Mouse (Mus musculus) heart, embryonic 13.5 days (tissue): ENCODE measurements around the gene Runx1. TPM values are rescaled to one million over a fixed set of nuclear protein-coding genes. Genes with fewer than 3 reads are reported as not detected.
A peak's percentile ranks its signal among the peaks of the same experiment; 100 is the strongest.

Experiments
- ATAC-seq: fragments of 200-750 bp; cut with Nextera tagmentation; 2 replicates; pipeline ENCODE4 v1.8.0; 2017; ENCODE audit warnings: moderate TSS enrichment; ENCODE audit not compliant: insufficient number of reproducible peaks, low FRiP score, low TSS enrichment; ENCODE audit errors: extremely low read depth
- H3K27ac ChIP-seq: fragments of 300-500 bp; sonication (generic); replicated peaks from 2 replicates; pipeline ENCODE4 v1.5.1; 2015; ENCODE audit warnings: moderate library complexity, mild to moderate bottlenecking, inconsistent platforms
- H3K27me3 ChIP-seq: fragments of 300-500 bp; sonication (generic); replicated peaks from 2 replicates; pipeline ENCODE4 v1.6.1; 2015; ENCODE audit warnings: mild to moderate bottlenecking, inconsistent platforms
- H3K36me3 ChIP-seq: fragments of 300-500 bp; sonication (generic); 2 replicates; pipeline ENCODE4 v1.6.1; 2015; ENCODE audit warnings: mild to moderate bottlenecking, inconsistent platforms
- H3K4me1 ChIP-seq: fragments of 300-500 bp; sonication (generic); 2 replicates; pipeline ENCODE4 v1.6.1; 2015; ENCODE audit warnings: inconsistent platforms
- H3K4me2 ChIP-seq: fragments of 300-500 bp; sonication (generic); 2 replicates; pipeline ENCODE4 v1.6.1; 2015; ENCODE audit warnings: inconsistent platforms, mild to moderate bottlenecking, moderate library complexity
- H3K4me3 ChIP-seq: fragments of 300-500 bp; sonication (generic); 2 replicates; pipeline ENCODE4 v1.5.1; 2015; ENCODE audit warnings: moderate library complexity, mild to moderate bottlenecking, inconsistent platforms
- H3K9ac ChIP-seq: fragments of 300-500 bp; sonication (generic); 2 replicates; pipeline ENCODE4 v1.6.1; 2015; ENCODE audit warnings: inconsistent platforms, mild to moderate bottlenecking, moderate library complexity
- H3K9me3 ChIP-seq: fragments of 300-500 bp; sonication (generic); 2 replicates; pipeline ENCODE4 v1.6.1; 2016; ENCODE audit warnings: inconsistent platforms
- WGBS: fragments of 180-500 bp; shearing (Covaris S2); methylation state at CpG from one replicate; pipeline ENCODE4 v1.1.7; 2015; ENCODE audit warnings: mixed read lengths; 5-methylcytosine and 5-hydroxymethylcytosine counted together
- polyA plus RNA-seq: library from polyadenylated mRNA; unstranded; fragments of >200 nt; fragmentation: Nextera tagmentation; extraction: Ambion mirVana; gene quantifications from 2 replicates; pipeline ENCODE4 v1.2.1, GENCODE M21; 2015

Gene Runx1
- polyA plus RNA-seq, 1 experiment from 2014 or later = 1.1 TPM

- H3K4me2 ChIP-seq = peak overlapping the region; percentile 21; the same call in 1 of the 2 replicates
- no peak overlapping the region for H3K27ac ChIP-seq
- peaks cover 17% of the 10 kb centered on the region for H3K4me1 ChIP-seq
- no peak for ATAC-seq
- WGBS = 16% methylated on average over 15 of the region's 15 CpGs
- no peaks in the 10 kb centered on the region for H3K36me3 ChIP-seq
- no peak overlapping the region for H3K9ac ChIP-seq
- no peak overlapping the region for H3K4me3 ChIP-seq
- H3K9me3 ChIP-seq = no peaks in the 10 kb centered on the region
- peaks cover 95% of the 10 kb centered on the region for H3K27me3 ChIP-seq
Measured at GRCm38 (mm10) chr16:92715599-92716483, 110.1 kb downstream of the Runx1 start.

- Histone ChIP-seq H3K4me2 (no peak overlapping the region), H3K9me3 (no peaks in the 10 kb centered on the region), H3K4me3 (no peak overlapping the region), H3K36me3 (no peaks in the 10 kb centered on the region), H3K9ac (no peak overlapping the region), H3K27me3 (peaks cover 84% of the 10 kb centered on the region), H3K4me1 (no peaks in the 10 kb centered on the region), H3K27ac (no peak overlapping the region)
- no peak for ATAC-seq
- 17% methylated on average over 1 of the region's 1 CpGs for WGBS
Measured at GRCm38 (mm10) chr16:92710161-92710560, 115.8 kb downstream of the Runx1 start.

GRCm38 (mm10) chr16:92708718-92709117 is 117.2 kb downstream of the Runx1 start:
- Histone ChIP-seq H3K4me3 (no peak overlapping the region), H3K4me2 (no peak overlapping the region), H3K9me3 (no peaks in the 10 kb centered on the region), H3K27ac (no peak overlapping the region), H3K9ac (no peak overlapping the region), H3K4me1 (no peaks in the 10 kb centered on the region), H3K27me3 (peaks cover 85% of the 10 kb centered on the region), H3K36me3 (no peaks in the 10 kb centered on the region)
- no peak for ATAC-seq
- 32% methylated on average over 4 of the region's 4 CpGs for WGBS

DNA sequence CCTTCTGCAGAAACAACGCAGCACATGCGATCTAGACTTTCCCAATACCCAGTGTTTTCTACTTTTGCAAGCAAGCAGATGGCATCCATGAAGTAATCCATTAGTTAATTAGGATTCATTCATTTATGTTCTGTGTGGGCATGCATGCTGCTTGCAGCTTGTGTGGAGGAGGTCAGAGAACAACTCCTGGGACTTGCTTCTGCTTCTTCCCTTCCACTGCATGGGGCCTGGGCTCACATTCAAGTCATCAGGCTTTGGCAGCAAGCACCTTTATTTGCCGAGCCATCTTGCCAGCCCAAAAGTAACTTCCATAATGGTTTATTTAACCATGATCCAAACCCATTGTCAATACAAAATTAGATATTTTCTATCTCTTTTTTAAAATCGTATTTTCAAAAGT is 118.2 kb downstream of the Runx1 start:
- Histone ChIP-seq H3K4me3 (no peak overlapping the region), H3K9me3 (no peaks in the 10 kb centered on the region), H3K4me2 (no peak overlapping the region), H3K27me3 (peaks cover 86% of the 10 kb centered on the region), H3K27ac (no peak overlapping the region), H3K9ac (no peak overlapping the region), H3K4me1 (no peaks in the 10 kb centered on the region), H3K36me3 (no peaks in the 10 kb centered on the region)
- WGBS = 75% methylated on average over 4 of the region's 4 CpGs
- ATAC-seq = no peak

GRCm38 (mm10) chr16:92707146-92707545 is 118.8 kb downstream of the Runx1 start:
- no peak for ATAC-seq
- H3K4me2 ChIP-seq = no peak overlapping the region
- no peak overlapping the region for H3K9ac ChIP-seq
- no peak overlapping the region for H3K27ac ChIP-seq
- no peaks in the 10 kb centered on the region for H3K9me3 ChIP-seq
- 53% methylated on average over 2 of the region's 2 CpGs for WGBS
- H3K27me3 ChIP-seq = peaks cover 86% of the 10 kb centered on the region
- no peaks in the 10 kb centered on the region for H3K36me3 ChIP-seq
- no peak overlapping the region for H3K4me3 ChIP-seq
- no peaks in the 10 kb centered on the region for H3K4me1 ChIP-seq

DNA sequence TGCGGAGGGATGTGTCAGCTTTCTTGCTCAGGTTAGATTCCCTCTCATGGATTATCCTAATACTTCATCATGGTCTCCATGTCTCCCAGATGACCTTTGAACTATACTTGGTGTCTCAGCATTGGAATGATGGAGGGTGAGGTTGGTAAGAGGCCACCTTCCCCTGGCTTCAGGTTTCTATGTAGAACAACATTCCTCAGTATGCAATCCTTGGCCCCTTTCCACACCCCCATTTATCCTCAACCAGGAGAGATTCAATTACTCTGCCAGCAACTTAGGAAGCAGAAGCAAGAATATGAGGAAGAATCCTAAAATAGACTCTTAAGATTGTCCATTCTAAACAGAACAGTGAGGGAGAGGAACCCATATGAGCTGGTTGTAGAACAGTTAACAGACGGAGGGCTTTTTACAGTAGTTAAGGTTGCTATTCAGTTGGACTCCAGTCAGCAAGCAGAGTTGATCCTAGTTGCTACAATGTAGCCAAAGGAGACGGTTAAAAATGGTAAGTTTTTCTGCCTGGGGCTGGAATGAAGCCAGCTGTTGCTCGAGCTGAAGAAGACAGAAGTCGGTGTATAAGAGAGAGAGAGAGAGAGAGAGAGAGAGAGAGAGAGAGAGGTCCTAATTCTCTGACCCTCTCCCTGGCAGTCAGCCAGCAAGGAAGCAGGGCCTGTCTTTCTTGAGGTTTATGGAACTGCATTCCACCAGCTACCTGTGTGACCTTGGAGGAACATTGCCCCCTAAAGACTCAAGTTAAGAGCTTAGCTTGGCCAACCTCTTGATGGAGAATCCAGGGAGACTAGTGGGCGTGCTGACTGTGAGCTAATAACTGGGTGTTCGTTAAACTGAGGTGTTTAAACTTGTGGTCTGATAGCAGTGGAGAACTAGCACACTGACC is 120.1 kb downstream of the Runx1 start:
- no peak overlapping the region for H3K4me3 ChIP-seq
- no peak for ATAC-seq
- no peak overlapping the region for H3K27ac ChIP-seq
- no peaks in the 10 kb centered on the region for H3K36me3 ChIP-seq
- 62% methylated on average over 7 of the region's 7 CpGs for WGBS
- H3K4me1 ChIP-seq = no peaks in the 10 kb centered on the region
- H3K4me2 ChIP-seq = no peak overlapping the region
- peaks cover 83% of the 10 kb centered on the region for H3K27me3 ChIP-seq
- H3K9me3 ChIP-seq = no peaks in the 10 kb centered on the region
- H3K9ac ChIP-seq = no peak overlapping the region

DNA sequence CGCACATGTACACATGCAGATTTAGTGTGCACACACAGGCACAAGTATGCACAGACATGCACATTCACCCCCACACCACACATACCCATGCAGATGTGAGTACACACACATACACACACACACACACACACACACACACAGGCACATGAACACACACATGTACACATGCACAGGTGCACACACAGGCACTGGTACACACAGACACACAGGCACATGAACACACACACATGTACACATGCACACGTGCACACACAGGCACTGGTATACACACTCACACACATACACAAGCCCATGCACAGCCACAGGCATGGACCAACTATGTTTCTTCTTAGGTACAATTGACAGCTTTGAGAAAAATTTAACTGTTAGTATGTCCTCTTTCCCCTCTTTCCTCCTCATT is 122.1 kb downstream of the Runx1 start:
- no peak overlapping the region for H3K27ac ChIP-seq
- no peak overlapping the region for H3K4me2 ChIP-seq
- no peaks in the 10 kb centered on the region for H3K9me3 ChIP-seq
- H3K9ac ChIP-seq = no peak overlapping the region
- H3K36me3 ChIP-seq = no peaks in the 10 kb centered on the region
- H3K4me1 ChIP-seq = peaks cover 11% of the 10 kb centered on the region
- peaks cover 95% of the 10 kb centered on the region for H3K27me3 ChIP-seq
- no peak for ATAC-seq
- H3K4me3 ChIP-seq = no peak overlapping the region
- WGBS = 81% methylated on average over 2 of the region's 2 CpGs

DNA sequence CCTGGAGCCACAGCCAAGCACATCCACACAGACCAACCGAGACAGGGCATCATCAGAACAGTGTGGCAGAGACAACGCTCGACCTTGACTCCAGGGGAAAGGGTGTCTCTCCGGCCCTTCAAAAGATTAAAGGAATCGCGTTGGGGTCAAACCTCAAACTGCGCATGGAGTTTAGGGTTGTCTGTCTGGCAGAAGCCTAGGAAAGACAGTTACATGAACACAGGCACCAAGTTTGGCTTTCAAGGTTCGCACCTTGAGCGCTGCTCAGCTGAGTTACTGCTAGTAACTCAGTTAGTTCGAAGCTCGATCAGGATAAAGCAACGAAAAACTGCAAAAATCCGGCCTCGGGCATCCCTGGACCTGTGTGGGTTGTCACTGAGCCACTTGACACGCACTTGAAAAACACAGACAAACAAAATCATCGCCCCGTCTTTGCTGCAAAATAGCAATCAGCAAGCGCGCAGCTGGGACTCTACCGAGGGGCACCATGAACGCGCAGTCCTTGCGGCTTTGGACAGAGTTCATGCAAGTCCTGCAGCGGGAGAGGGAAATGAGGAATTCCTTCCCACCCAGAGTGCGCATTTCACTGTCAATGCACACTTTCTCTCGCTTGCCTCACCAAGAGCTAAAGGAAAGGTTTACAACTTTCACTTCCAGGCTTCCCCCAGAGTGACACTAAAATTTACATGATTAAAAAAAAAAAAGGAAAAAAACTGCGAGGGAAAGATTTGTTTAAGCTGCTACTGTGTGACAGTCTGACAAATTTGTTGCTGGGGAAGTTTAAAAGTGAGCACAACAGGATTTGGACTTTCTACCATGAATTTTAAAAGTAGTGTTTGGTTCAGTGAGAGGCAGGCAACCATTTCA is 126.2 kb downstream of the Runx1 start:
- Histone ChIP-seq H3K4me1 (peaks cover 44% of the 10 kb centered on the region), H3K9me3 (no peaks in the 10 kb centered on the region), H3K27me3 (peaks cover 74% of the 10 kb centered on the region), H3K4me3 (peak overlapping the region; percentile 69), H3K36me3 (no peaks in the 10 kb centered on the region), H3K27ac (no peak overlapping the region), H3K9ac (0 out of 2 replicates have a peak overlapping the region, but pooled peaks have one; percentile 16), H3K4me2 (peak overlapping the region; percentile 100)
- ATAC-seq = no peak
- 2% methylated on average over 27 of the region's 27 CpGs for WGBS

DNA sequence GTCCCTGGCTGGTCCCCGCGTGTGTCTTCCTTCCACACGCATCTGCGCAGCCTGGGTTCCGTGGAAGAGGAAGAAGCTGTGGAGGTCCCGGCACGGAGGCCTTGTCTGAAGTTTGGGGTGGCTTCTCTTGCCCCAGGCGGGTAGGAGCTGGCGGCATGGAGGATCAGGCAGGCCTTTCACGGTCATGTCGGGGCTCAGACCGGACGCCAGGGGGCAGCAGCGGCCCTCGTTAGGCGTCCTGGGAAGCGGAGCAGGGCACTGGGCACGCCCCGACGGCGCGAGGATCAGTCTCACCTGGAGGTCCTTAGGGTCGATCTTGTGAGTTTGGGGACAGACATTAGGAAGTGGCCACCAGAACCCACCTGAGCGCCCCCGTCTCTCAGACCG is 127.3 kb downstream of the Runx1 start:
- peak overlapping the region; percentile 69 for H3K4me3 ChIP-seq
- peak overlapping the region; percentile 84 for H3K9ac ChIP-seq
- no peaks in the 10 kb centered on the region for H3K36me3 ChIP-seq
- no peaks in the 10 kb centered on the region for H3K9me3 ChIP-seq
- ATAC-seq = peak; percentile 56; the same call in 1 of the 2 replicates
- H3K27ac ChIP-seq = peak overlapping the region; percentile 24; the same call in 1 of the 2 replicates
- H3K4me1 ChIP-seq = peaks cover 47% of the 10 kb centered on the region
- H3K27me3 ChIP-seq = peaks cover 74% of the 10 kb centered on the region
- WGBS = 0% methylated on average over 26 of the region's 26 CpGs
- peak overlapping the region; percentile 100 for H3K4me2 ChIP-seq

DNA sequence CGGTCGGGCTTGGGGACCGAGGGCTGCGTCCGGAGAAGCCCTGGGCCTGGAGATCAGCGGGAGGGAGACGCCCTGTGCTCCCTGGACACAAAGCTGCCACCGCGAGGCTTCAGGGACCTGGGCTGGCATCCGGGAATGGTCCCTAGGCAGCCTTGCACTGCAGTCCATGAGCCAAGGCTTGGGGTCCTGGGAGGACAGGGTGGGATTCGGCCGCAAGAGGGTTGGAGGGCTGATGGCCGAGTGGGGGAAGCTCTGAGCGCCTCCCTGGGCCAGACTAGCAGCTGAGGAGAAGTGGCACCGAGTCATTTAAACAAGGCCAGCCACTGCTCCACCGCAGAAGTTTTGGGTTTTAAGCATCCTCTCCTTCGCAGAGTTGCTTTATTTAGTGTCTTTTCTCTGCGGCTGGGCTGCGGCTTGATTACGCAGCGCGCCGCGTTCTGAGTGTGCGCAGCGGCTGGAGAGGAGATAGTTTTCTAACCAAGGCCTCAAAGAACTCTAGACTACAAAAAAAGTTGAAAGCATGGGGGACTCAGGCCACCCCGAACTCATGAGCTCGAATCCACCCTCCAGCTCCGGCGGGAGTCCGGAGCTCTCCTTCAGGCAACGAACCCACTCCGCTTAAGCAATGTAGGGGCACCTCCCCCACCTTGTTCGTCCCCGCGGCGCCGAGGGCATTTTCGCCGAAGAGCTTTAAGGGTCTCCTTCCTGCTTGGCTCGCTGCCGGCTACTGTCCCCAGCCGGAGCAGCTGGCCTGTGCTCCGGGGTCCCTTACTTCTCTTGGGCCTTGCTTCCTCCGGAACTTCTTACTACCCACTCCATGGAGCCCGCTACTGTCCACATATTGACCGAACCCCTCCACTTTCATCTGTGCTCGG is 128.0 kb downstream of the Runx1 start:
- H3K9ac ChIP-seq = peak overlapping the region; percentile 84
- H3K27me3 ChIP-seq = peaks cover 74% of the 10 kb centered on the region
- H3K4me2 ChIP-seq = peak overlapping the region; percentile 100
- peak overlapping the region; percentile 53; the same call in 1 of the 2 replicates for H3K27ac ChIP-seq
- peaks cover 47% of the 10 kb centered on the region for H3K4me1 ChIP-seq
- H3K9me3 ChIP-seq = no peaks in the 10 kb centered on the region
- 0 out of 2 replicates have a peak, but pooled peaks have one; percentile 11 for ATAC-seq
- WGBS = under 1% methylated on average over 48 of the region's 48 CpGs
- no peaks in the 10 kb centered on the region for H3K36me3 ChIP-seq
- H3K4me3 ChIP-seq = peak overlapping the region; percentile 69
